Mouse (Mus musculus) ES-E14 (cell line): ENCODE results near the gene Zfp598.

ENCODE experiments used
- CHD2 ChIP-seq: IDR thresholded peaks from 2 replicates; pipeline ENCODE4 v1.6.1; 2014; ENCODE audit warnings: mild to moderate bottlenecking, low read depth, low read length, inconsistent platforms
- HCFC1 ChIP-seq: IDR thresholded peaks from 2 replicates; pipeline ENCODE4 v1.6.1; 2012; ENCODE audit warnings: low read length, inconsistent platforms, borderline replicate concordance; ENCODE audit not compliant: insufficient read depth
- MAFK ChIP-seq: IDR thresholded peaks from 2 replicates; pipeline ENCODE4 v1.6.1; 2014; ENCODE audit warnings: mild to moderate bottlenecking, low read depth, low read length, inconsistent platforms; ENCODE audit not compliant: insufficient read depth
- ZC3H11A ChIP-seq: IDR thresholded peaks from 2 replicates; pipeline ENCODE4 v1.6.1; 2012; ENCODE audit warnings: low read depth, mild to moderate bottlenecking, inconsistent platforms, low read length, borderline replicate concordance
- ZNF384 ChIP-seq: IDR thresholded peaks from 2 replicates; pipeline ENCODE4 v1.6.1; 2012; ENCODE audit warnings: low read depth, low read length, inconsistent platforms

DNA sequence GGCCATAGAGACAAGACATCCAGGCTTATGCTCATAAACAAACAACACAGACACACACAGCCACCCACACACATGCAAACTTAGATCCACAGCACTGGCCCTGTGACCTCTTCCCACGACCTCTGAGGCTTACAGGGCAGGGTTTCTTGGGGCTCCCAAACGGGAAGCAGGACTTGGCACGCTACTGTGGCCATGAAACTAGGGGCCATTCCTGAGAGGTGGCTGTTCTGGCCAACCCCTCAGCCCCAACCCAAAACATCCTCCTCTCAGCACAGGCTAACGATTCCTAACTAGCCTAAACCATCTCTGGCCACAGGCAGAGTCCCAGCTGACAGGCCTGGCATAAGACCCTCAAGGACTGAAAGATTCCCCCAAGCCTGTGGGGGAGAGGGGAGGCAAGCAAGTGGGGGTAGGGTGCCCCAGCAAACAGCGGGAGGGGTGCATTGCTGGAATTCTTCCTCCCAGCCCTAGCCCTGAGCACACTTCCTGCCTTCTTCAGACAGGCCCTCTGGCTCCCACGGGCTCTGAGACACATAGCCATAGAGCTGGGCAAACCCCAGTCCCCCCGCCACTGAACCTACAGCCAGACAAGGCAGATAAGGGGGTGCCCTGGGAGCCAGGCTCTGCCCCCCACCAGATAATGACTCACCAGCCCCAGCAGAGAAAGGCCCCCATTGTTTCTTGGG lies 25.3 kb upstream of the Zfp598 start:
- TF ChIP-seq HCFC1 (no peak), ZNF384 (no peak), MAFK (no peak), CHD2 (no peak), ZC3H11A (no peak)
